Mouse (Mus musculus) myocyte (in vitro differentiated cells): ENCODE measurements around the gene Aqp12. TPM values are rescaled to one million over a fixed set of nuclear protein-coding genes. Genes with fewer than 3 reads are reported as not detected.

ENCODE experiments used
- H3K27me3 ChIP-seq: one replicate; pipeline ENCODE4 v1.6.1; 2011; ENCODE audit not compliant: control insufficient read depth, insufficient read depth, insufficient read length
- H3K36me3 ChIP-seq: one replicate; pipeline ENCODE4 v1.6.1; 2011; ENCODE audit not compliant: control insufficient read depth, insufficient read depth
- H3K4me2 ChIP-seq: one replicate; pipeline ENCODE4 v1.6.1; 2011; ENCODE audit warnings: low read depth, control low read depth
- H3K4me3 ChIP-seq: one replicate; pipeline ENCODE4 v1.5.1; 2011; ENCODE audit warnings: mild to moderate bottlenecking, control low read depth, moderate library complexity
- H3K79me2 ChIP-seq: one replicate; pipeline ENCODE4 v1.6.1; 2011; ENCODE audit not compliant: control insufficient read depth, insufficient read depth
- H3ac ChIP-seq: one replicate; pipeline ENCODE4 v1.6.1; 2011; ENCODE audit not compliant: control insufficient read depth, insufficient read length
- CEBPB ChIP-seq: IDR thresholded peaks from 2 replicates; pipeline ENCODE4 v1.6.1; 2011; ENCODE audit warnings: mild to moderate bottlenecking, moderate library complexity; ENCODE audit not compliant: poor library complexity, insufficient read depth, severe bottlenecking
- E2F4 ChIP-seq: IDR thresholded peaks from one replicate; pipeline ENCODE4 v1.6.1; 2011; ENCODE audit warnings: mild to moderate bottlenecking, control low read depth, moderate library complexity; ENCODE audit not compliant: insufficient read depth
- MAX ChIP-seq: IDR thresholded peaks from one replicate; pipeline ENCODE4 v1.6.1; 2011; ENCODE audit warnings: low read depth, mild to moderate bottlenecking, control low read depth
- MYOD1 ChIP-seq, 3 experiments: IDR thresholded peaks; one replicate each; pipeline ENCODE4 v1.6.1; 2011; ENCODE audit warnings: control low read depth in 2 of 3, low read depth in 2 of 3, mild to moderate bottlenecking in 2 of 3, moderate library complexity in 1 of 3; ENCODE audit not compliant: insufficient read length in 2 of 3, control insufficient read depth in 1 of 3
- MYOG ChIP-seq, 3 experiments: IDR thresholded peaks; one replicate each; pipeline ENCODE4 v1.6.1; 2011; ENCODE audit warnings: control low read depth in 2 of 3, low read depth in 2 of 3, mild to moderate bottlenecking in 2 of 3; ENCODE audit not compliant: insufficient read length in 2 of 3, control insufficient read depth in 1 of 3, insufficient read depth in 1 of 3
- POLR2A ChIP-seq: IDR thresholded peaks from one replicate; pipeline ENCODE4 v1.6.1; 2011; ENCODE audit warnings: low read depth, mild to moderate bottlenecking, control low read depth, moderate library complexity; ENCODE audit not compliant: insufficient read length
- POLR2AphosphoS2 ChIP-seq: IDR thresholded peaks from one replicate; pipeline ENCODE4 v1.6.1; 2011; ENCODE audit warnings: low read depth, control low read depth; ENCODE audit not compliant: insufficient read length
- REST ChIP-seq: IDR thresholded peaks from one replicate; pipeline ENCODE4 v1.6.1; 2011; ENCODE audit warnings: mild to moderate bottlenecking, control low read depth, moderate library complexity; ENCODE audit not compliant: insufficient read depth, insufficient read length
- SRF ChIP-seq: IDR thresholded peaks from one replicate; pipeline ENCODE4 v1.6.1; 2011; ENCODE audit warnings: low read depth; ENCODE audit not compliant: control insufficient read depth, insufficient read length
- TCF12 ChIP-seq: IDR thresholded peaks from one replicate; pipeline ENCODE4 v1.6.1; 2011; ENCODE audit warnings: mild to moderate bottlenecking, control low read depth; ENCODE audit not compliant: poor library complexity, insufficient read depth, severe bottlenecking
- TCF3 ChIP-seq: IDR thresholded peaks from one replicate; pipeline ENCODE4 v1.6.1; 2011; ENCODE audit warnings: low read depth, control low read depth; ENCODE audit not compliant: insufficient read length
- USF1 ChIP-seq: IDR thresholded peaks from one replicate; pipeline ENCODE4 v1.6.1; 2011; ENCODE audit warnings: low read depth, mild to moderate bottlenecking, control low read depth, moderate library complexity
- polyA plus RNA-seq: library from polyadenylated mRNA; unstranded; fragments of >200 nt; fragmentation: generic; extraction: Trizol; gene quantifications from one replicate; pipeline ENCODE4 v1.2.1, GENCODE M21; 2012; ENCODE audit warnings: missing spikeins

Gene Aqp12
- polyA plus RNA-seq, 1 experiment: not detected

DNA sequence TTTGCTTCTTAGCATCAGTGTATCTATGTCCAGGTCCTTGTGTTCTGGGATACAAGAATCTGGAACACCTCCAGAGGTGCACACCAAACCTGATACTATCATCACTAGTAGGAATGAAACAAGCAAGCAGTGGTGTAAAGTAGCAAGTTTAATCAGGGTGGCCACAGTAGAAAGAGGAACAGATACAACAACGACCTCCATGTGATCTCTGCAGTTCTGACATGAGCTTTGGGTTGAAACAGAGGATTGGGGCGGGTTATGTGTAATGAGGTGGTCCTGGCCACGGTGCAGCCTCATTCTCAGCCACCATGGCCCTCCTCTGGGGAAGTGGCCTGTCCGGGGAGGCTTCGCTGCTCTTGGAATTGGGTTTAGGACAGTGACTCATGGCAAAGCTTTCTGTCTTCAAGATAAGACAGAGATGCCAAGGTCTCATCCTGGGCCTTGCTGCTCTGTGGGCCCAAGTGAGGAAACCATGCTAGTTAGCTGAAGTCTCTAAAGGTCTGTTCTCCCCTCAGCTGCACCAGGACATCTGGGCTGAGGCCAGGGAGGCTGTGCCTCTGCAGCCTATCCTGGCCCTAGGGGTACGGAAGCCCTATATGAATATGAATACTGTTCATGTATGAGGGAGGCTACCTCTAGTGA lies 13.8 kb upstream of the Aqp12 start:
- Histone ChIP-seq H3K79me2 (no peaks in the 10 kb centered on the region), H3K27me3 (peaks cover 32% of the 10 kb centered on the region), H3ac (no peak overlapping the region), H3K4me3 (no peak overlapping the region), H3K4me2 (no peak overlapping the region), H3K36me3 (no peaks in the 10 kb centered on the region)
- TF ChIP-seq MYOD1 (IDR thresholded peaks at IDR 0.05; ENCODE audit: control insufficient read depth in 1 of 3, insufficient read length in 2 of 3, low read depth in 2 of 3): no peak
- TF ChIP-seq POLR2A: no peak
- TF ChIP-seq TCF12: no peak
- no peak for TF ChIP-seq MAX
- TF ChIP-seq USF1: no peak
- no peak for TF ChIP-seq POLR2AphosphoS2
- TF ChIP-seq MYOG (IDR thresholded peaks at IDR 0.05; ENCODE audit: control insufficient read depth in 1 of 3, insufficient read depth in 1 of 3, insufficient read length in 2 of 3, low read depth in 2 of 3): no peak
- no peak for TF ChIP-seq E2F4
- no peak for TF ChIP-seq REST
- TF ChIP-seq SRF: no peak
- TF ChIP-seq TCF3: no peak
- TF ChIP-seq CEBPB: no peak

DNA sequence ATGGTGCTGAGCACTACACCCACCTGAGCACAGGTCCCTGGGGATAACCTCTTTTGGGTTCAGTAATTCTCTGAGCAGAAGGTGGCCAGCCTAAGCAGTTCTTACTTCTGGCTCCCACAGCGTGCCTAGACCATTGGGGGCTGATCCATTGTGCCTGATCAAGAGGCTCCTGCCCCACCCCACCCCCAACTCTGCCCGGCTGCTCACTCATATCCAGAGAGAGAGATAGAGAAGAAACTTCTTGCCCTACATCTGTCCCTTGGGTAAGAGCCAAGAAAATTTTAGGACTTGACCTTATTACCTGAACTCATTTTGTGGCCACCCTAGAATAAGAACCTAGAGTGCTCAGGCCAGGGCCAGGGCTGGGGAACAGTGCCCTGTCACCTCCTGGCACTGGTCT lies 13.3 kb upstream of the Aqp12 start:
- no peak overlapping the region for H3K4me2 ChIP-seq
- no peaks in the 10 kb centered on the region for H3K36me3 ChIP-seq
- peaks cover 32% of the 10 kb centered on the region for H3K27me3 ChIP-seq
- no peak overlapping the region for H3ac ChIP-seq
- no peak for TF ChIP-seq REST
- TF ChIP-seq SRF: no peak
- no peak for TF ChIP-seq E2F4
- TF ChIP-seq TCF3: no peak
- TF ChIP-seq TCF12: no peak
- TF ChIP-seq POLR2AphosphoS2: no peak
- no peak for TF ChIP-seq MYOG (IDR thresholded peaks at IDR 0.05; ENCODE audit: control insufficient read depth in 1 of 3, insufficient read depth in 1 of 3, insufficient read length in 2 of 3, low read depth in 2 of 3)
- TF ChIP-seq MAX: no peak
- no peak overlapping the region for H3K4me3 ChIP-seq
- no peaks in the 10 kb centered on the region for H3K79me2 ChIP-seq

DNA sequence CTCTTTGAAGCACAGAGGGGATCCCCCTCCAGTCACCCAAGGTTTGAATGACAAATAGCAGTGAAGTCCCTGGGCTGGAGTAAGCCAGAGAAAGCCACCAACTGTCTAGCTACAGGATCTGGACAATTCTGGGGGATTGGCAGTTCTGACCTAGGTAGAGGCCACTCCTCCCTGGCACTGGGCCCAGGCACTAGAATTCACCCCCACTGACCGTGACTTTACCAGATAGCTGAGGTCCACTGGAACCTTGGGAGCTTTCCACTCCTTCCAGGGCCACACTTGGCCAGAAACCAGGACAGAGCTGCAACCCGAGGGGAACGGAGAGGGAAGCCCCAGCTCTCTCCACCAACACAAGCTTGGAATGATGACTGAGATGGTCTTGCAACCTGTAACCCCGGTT lies 3.1 kb downstream of the Aqp12 start:
- Histone ChIP-seq H3ac (no peak overlapping the region), H3K4me2 (no peak overlapping the region), H3K36me3 (no peaks in the 10 kb centered on the region), H3K27me3 (peaks cover 58% of the 10 kb centered on the region), H3K4me3 (no peak overlapping the region), H3K79me2 (no peaks in the 10 kb centered on the region)
- TF ChIP-seq MYOG (IDR thresholded peaks at IDR 0.05; ENCODE audit: control insufficient read depth in 1 of 3, insufficient read depth in 1 of 3, insufficient read length in 2 of 3, low read depth in 2 of 3): no peak
- TF ChIP-seq REST: no peak
- no peak for TF ChIP-seq MAX
- no peak for TF ChIP-seq MYOD1 (IDR thresholded peaks at IDR 0.05; ENCODE audit: control insufficient read depth in 1 of 3, insufficient read length in 2 of 3, low read depth in 2 of 3)
- TF ChIP-seq POLR2A: no peak
- no peak for TF ChIP-seq TCF3
- no peak for TF ChIP-seq CEBPB
- no peak for TF ChIP-seq SRF
- TF ChIP-seq TCF12: no peak
- no peak for TF ChIP-seq USF1
- no peak for TF ChIP-seq POLR2AphosphoS2
- TF ChIP-seq E2F4: no peak

DNA sequence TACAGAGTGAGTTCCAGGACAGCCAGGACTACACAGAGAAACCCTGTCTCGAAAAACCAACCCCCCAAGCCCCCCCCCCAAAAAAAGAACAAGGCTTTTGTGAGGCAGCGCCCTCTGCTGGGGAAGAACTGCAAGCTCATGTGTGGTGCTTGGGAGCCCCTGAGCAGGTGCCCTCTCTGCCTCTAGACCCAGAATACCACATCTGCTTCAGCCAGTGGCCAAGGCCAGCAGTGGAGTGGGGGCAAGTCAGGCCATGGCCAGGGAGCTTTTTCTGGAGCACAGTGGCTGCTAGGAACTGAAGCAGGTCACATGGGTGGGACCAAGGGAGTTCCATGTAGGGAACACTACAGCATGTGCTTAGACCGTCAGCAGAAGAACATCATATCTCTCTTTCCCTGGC lies 4.6 kb downstream of the Aqp12 start:
- Histone ChIP-seq H3K27me3 (peaks cover 45% of the 10 kb centered on the region), H3K79me2 (no peaks in the 10 kb centered on the region), H3K36me3 (no peaks in the 10 kb centered on the region), H3K4me2 (no peak overlapping the region), H3ac (no peak overlapping the region), H3K4me3 (no peak overlapping the region)
- TF ChIP-seq POLR2AphosphoS2 (no peak), CEBPB (no peak), SRF (no peak), MAX (no peak), TCF12 (no peak), MYOG (IDR thresholded peaks at IDR 0.05; ENCODE audit: control insufficient read depth in 1 of 3, insufficient read depth in 1 of 3, insufficient read length in 2 of 3, low read depth in 2 of 3) (no peak), MYOD1 (IDR thresholded peaks at IDR 0.05; ENCODE audit: control insufficient read depth in 1 of 3, insufficient read length in 2 of 3, low read depth in 2 of 3) (no peak), REST (no peak), TCF3 (no peak), E2F4 (no peak)
